Mouse (Mus musculus): ENCODE results near the gene Zfp740.

GRCm38 (mm10) chr15:102258076-102258470 lies 55.0 kb downstream of the Zfp740 start:
- no peak for TF ChIP-seq PAX5 (IDR thresholded peaks at IDR 0.05; ENCODE audit: low read length)
- TF ChIP-seq MAZ (IDR thresholded peaks at IDR 0.05; ENCODE audit: low read depth, low read length) = no peak
- no peak for TF ChIP-seq CTCF (conservative IDR thresholded peaks at IDR 0.05 in 1 of 2, IDR thresholded peaks at IDR 0.05 in 1 of 2; ENCODE audit: low read depth in 2 of 2, low read length in 2 of 2)
- no peak for TF ChIP-seq POLR2A (IDR thresholded peaks at IDR 0.05; ENCODE audit: low read depth, low read length)
- TF ChIP-seq IRF4 (IDR thresholded peaks at IDR 0.05; ENCODE audit: low read depth, low read length) = no peak
- TF ChIP-seq USF1 (IDR thresholded peaks at IDR 0.05; ENCODE audit: low read depth, low read length) = no peak
- TF ChIP-seq POLR2AphosphoS2 (IDR thresholded peaks at IDR 0.05; ENCODE audit: low read depth, low read length) = no peak

All from CH12.LX (cell line).